Mouse (Mus musculus) C2C12 (cell line): Measurements from ENCODE around the gene Spata17.

Experiments
- CTCF ChIP-seq: IDR thresholded peaks from one replicate; pipeline ENCODE4 v1.5.1; 2011; ENCODE audit not compliant: control insufficient read depth, insufficient read depth, insufficient read length
- MYOG ChIP-seq: IDR thresholded peaks from one replicate; pipeline ENCODE4 v1.6.1; 2011; ENCODE audit not compliant: control insufficient read depth, insufficient read length; ENCODE audit errors: extremely low read depth

DNA sequence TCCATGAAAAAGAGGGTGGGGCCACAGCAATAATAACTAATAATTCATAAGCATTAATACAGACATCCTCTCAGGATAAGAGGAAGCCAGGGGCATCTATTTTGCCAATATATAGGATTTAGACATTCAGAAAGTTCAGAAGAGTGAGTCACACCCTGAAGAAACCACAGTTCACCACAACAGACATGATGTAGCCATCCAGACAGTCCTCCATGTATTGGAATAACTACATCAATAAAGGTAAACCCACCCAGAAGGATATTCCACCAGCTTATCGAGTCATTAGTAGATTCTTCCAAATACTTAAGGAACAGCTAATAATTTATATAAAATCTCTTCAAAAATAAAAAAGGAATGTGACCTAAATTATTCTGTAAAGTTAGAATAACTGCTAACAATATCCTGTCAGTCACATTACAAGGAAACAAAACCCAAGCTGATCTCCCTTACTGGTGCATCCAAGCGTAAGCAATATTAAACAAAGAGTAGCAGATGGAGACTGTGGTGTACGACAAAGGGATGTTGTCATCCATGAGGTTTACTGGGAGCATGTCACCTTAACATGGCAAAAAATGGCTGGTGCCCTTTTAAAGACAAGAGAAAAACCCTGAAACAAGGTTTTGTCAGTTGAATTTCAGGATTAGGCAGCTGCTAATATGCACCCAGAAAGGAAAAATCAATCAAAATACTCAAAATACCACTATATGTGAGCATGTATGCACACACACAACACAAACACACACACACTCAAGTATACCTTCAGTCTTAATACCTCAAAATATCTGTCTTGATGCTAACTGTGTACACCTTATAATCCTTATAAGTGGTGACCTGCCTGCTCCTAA is 138.8 kb downstream of the Spata17 start:
- TF ChIP-seq CTCF (no peak), MYOG (no peak)
